Mouse (Mus musculus): ENCODE data around the gene Tmem145. TPM values are rescaled to one million over a fixed set of nuclear protein-coding genes. Genes with fewer than 3 reads are reported as not detected.

Gene Tmem145
- polyA plus RNA-seq, 1 experiment = 0.35 TPM

DNA sequence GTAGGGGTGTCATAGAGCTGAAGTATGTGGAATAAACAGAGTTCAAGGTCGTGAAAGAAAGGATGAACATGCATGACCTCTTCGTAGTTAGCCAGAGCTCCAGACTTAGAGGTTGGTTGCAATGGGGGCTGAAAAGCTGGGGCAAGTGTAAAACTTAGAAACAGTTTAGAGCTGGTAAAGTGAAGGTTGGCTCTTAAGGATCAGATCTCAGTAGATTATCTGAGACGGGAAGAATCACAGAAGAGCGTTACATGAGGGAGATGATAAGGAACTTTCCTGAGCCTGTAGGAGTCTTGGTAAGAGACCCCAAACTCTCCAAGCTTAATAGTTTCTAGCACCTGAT, 27.9 kb upstream of the Tmem145 start:
- H3K36me3 ChIP-seq (ENCODE audit: control insufficient read depth, insufficient read depth, low read length) = peaks cover under 1% of the 10 kb centered on the region; the same call in 1 of the 2 replicates
- H3K27ac ChIP-seq (ENCODE audit: insufficient read depth, low read depth, low read length) = peak overlapping the region; percentile 4; the same call in 1 of the 2 replicates
- no peak overlapping the region for H3K4me3 ChIP-seq (ENCODE audit: low read depth, low read length)
- no peak for TF ChIP-seq CTCF (IDR thresholded peaks at IDR 0.05; ENCODE audit: extremely low read depth, insufficient read length, insufficient replicate concordance, low read depth, low read length)
- TF ChIP-seq POLR2A (IDR thresholded peaks at IDR 0.05; ENCODE audit: low read depth, low read length) = no peak
- H3K27me3 ChIP-seq (ENCODE audit: control insufficient read depth, insufficient read depth, low read length) = no peaks in the 10 kb centered on the region
- WGBS = 1% methylated on average over 4 of the region's 4 CpGs
- peaks cover 44% of the 10 kb centered on the region for H3K4me1 ChIP-seq (ENCODE audit: control insufficient read depth, insufficient read depth, insufficient read length, low read length)

DNA sequence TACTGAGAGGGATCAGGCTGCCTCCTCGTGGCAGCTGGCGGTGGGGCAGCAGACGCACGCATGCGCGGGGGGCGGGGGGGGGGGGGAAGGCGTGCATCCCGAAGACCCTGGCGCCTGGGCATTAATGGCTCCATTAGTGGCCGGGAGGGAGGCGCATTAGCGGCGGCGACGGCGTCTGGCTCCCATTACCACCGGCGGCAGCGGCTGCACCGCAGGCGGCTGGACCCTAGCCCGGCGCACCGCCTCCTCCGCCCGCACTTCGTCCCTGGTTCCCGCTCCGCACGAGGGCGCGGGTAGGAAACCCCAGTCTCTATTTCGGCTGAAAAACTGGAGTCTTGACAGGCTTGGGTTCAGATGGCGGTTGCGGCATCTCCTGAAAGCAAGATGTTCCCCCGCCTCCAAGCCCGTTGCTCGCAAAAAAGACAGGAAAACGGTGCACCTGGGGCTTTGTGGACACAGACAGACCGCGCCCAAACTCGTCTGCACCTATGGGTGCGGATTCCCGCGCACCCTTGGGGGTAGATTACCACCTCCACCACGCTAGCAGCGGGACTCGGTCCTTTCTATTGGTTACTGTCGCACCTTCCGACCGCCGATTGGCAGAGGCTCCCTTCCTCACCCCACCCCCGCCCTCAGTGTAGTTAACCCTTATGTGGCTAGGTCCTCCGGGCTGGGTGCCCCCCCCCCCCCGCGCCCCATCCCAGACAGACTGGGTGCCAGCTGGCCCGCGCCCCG, 27.4 kb upstream of the Tmem145 start:
- Histone ChIP-seq H3K4me1 (ENCODE audit: control insufficient read depth, insufficient read depth, insufficient read length, low read length) (peaks cover 45% of the 10 kb centered on the region), H3K4me3 (ENCODE audit: low read depth, low read length) (peak overlapping the region; percentile 81), H3K36me3 (ENCODE audit: control insufficient read depth, insufficient read depth, low read length) (no peaks in the 10 kb centered on the region), H3K27ac (ENCODE audit: insufficient read depth, low read depth, low read length) (peak overlapping the region; percentile 85), H3K27me3 (ENCODE audit: control insufficient read depth, insufficient read depth, low read length) (no peaks in the 10 kb centered on the region)
- TF ChIP-seq CTCF (IDR thresholded peaks at IDR 0.05; ENCODE audit: extremely low read depth, insufficient read length, insufficient replicate concordance, low read depth, low read length) = peak; percentile 34; the same call in 1 of the 2 replicates
- TF ChIP-seq POLR2A (IDR thresholded peaks at IDR 0.05; ENCODE audit: low read depth, low read length) = no peak
- under 1% methylated on average over 58 of the region's 60 CpGs for WGBS

DNA sequence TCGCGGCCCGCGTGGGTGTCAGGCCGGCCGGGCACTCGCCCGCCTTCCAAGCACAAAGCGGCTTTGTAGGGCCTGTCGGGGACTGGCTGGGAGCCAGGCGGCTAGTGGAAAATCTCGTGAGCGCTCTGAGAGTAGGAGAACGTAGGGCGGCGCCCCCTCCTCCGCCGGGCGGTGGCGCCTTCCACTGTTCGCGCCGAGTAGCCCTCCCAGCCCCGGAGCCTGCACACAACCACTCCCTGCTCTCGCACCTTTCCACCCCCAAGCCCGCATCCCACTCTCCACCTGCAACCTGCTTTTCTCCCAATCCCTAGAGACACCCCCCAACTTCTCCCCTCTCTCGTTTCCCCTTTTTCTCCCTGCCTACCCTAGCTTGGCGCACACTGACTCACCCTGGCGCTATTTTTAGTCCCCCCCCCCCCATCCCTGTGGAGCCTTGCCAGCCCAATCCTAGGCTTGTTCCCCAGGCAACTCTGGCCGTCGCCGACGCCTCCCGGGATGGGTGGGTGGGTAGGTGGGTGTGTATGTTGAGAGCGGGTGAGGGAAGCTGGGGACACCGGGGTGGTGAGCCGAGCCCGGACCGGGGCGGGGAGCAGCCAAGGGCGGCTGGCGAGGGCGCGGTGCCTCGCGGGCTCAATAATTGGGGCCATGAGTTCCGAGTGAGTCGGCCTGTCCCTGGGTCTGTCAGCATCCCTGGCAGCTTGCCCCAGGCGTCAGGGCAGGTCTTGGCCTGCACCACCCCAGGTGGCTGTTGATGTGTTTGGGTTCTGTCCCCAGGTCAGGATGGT, 26.6 kb upstream of the Tmem145 start:
- no peaks in the 10 kb centered on the region for H3K27me3 ChIP-seq (ENCODE audit: control insufficient read depth, insufficient read depth, low read length)
- H3K27ac ChIP-seq (ENCODE audit: insufficient read depth, low read depth, low read length) = peak overlapping the region; percentile 80
- no peak for TF ChIP-seq POLR2A (IDR thresholded peaks at IDR 0.05; ENCODE audit: low read depth, low read length)
- no peak for TF ChIP-seq CTCF (IDR thresholded peaks at IDR 0.05; ENCODE audit: extremely low read depth, insufficient read length, insufficient replicate concordance, low read depth, low read length)
- WGBS = under 1% methylated on average over 48 of the region's 49 CpGs
- peaks cover 48% of the 10 kb centered on the region for H3K4me1 ChIP-seq (ENCODE audit: control insufficient read depth, insufficient read depth, insufficient read length, low read length)
- peak overlapping the region; percentile 81 for H3K4me3 ChIP-seq (ENCODE audit: low read depth, low read length)
- no peaks in the 10 kb centered on the region for H3K36me3 ChIP-seq (ENCODE audit: control insufficient read depth, insufficient read depth, low read length)

DNA sequence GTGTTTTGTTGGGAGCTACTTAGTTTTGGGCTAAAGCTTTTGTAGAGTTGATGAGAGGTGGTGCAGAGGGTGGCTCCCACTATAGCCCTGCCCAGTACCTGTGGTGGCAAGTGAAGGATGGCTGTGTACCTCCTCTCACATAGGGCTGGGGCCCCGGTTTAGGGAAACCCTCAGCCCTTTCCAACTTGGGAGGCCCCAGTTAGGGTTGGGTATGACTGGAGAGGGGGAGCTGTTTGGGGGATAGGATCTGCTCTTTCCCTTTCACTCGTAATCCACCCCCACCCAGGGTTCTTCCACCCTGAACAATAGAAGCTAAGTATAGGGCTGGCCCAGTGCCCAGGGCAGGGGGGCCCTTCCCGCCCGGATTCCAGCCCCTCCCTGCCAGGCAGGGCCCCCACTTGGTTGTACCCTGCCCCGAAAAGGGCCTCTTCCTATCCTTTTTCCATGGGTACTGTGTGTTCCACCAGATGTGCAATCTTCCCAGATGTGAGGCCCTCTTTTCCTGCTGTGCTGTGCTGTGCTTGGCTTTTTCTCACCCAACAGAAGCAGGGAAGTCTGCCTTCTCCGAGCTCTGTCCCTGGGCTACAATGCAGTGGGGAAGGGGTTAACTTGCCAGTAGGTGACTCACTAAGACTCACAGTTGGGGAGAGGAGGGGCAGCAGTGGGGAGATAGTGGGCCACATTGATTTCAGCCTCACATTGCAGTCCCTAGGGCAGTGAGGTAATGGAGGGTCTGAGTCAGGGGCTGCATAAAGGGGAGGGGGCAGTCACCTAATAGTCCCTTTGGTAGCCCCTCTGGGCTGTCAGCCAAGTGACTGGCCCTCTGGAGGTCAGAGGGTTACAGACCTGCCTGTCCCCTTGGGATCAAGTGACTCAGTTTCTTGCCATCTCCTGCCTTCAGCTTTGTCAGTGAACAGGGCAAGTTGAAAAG, 25.8 kb upstream of the Tmem145 start:
- peak overlapping the region; percentile 80; the same call in 1 of the 2 replicates for H3K27ac ChIP-seq (ENCODE audit: insufficient read depth, low read depth, low read length)
- TF ChIP-seq CTCF (IDR thresholded peaks at IDR 0.05; ENCODE audit: extremely low read depth, insufficient read length, insufficient replicate concordance, low read depth, low read length) = no peak
- no peak for TF ChIP-seq POLR2A (IDR thresholded peaks at IDR 0.05; ENCODE audit: low read depth, low read length)
- H3K4me3 ChIP-seq (ENCODE audit: low read depth, low read length) = peak overlapping the region; percentile 81
- H3K4me1 ChIP-seq (ENCODE audit: control insufficient read depth, insufficient read depth, insufficient read length, low read length) = peaks cover 45% of the 10 kb centered on the region
- WGBS = 10% methylated on average over 6 of the region's 6 CpGs
- H3K36me3 ChIP-seq (ENCODE audit: control insufficient read depth, insufficient read depth, low read length) = peaks cover 3% of the 10 kb centered on the region; the same call in 1 of the 2 replicates
- H3K27me3 ChIP-seq (ENCODE audit: control insufficient read depth, insufficient read depth, low read length) = no peaks in the 10 kb centered on the region

DNA sequence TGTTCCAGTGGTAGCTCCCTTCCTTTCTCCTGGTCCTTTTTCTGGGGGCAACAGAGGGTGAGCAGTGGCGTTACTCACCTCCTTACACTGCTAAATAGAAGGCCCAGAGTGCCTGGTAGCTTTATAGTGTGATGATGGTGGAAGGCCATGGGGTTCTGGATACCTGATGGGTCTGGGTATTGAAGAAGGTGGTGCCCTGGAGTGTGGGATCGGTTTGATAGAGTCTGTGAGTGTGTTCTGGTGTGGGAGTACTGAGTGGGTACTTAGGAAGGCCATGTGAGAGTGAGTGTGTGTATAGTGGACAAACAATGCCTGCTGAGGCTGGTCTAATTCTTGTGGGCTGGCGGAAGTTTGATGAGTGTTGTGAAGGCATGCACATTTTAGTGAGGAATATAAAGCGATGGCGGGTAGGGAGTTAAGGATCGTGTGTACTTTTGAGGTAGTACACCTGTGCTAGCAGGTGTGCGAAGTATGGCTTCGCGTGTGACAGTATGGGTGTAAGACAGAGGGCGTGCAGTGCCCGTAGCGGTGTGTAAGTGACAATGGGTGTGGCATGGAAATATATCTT, 24.7 kb upstream of the Tmem145 start:
- no peak for TF ChIP-seq POLR2A (IDR thresholded peaks at IDR 0.05; ENCODE audit: low read depth, low read length)
- no peak for TF ChIP-seq CTCF (IDR thresholded peaks at IDR 0.05; ENCODE audit: extremely low read depth, insufficient read length, insufficient replicate concordance, low read depth, low read length)
- H3K4me3 ChIP-seq (ENCODE audit: low read depth, low read length) = peak overlapping the region; percentile 62
- H3K27ac ChIP-seq (ENCODE audit: insufficient read depth, low read depth, low read length) = peak overlapping the region; percentile 66
- WGBS = 14% methylated on average over 12 of the region's 12 CpGs
- peaks cover 36% of the 10 kb centered on the region for H3K4me1 ChIP-seq (ENCODE audit: control insufficient read depth, insufficient read depth, insufficient read length, low read length)
- H3K36me3 ChIP-seq (ENCODE audit: control insufficient read depth, insufficient read depth, low read length) = peaks cover 12% of the 10 kb centered on the region
- H3K27me3 ChIP-seq (ENCODE audit: control insufficient read depth, insufficient read depth, low read length) = no peaks in the 10 kb centered on the region

DNA sequence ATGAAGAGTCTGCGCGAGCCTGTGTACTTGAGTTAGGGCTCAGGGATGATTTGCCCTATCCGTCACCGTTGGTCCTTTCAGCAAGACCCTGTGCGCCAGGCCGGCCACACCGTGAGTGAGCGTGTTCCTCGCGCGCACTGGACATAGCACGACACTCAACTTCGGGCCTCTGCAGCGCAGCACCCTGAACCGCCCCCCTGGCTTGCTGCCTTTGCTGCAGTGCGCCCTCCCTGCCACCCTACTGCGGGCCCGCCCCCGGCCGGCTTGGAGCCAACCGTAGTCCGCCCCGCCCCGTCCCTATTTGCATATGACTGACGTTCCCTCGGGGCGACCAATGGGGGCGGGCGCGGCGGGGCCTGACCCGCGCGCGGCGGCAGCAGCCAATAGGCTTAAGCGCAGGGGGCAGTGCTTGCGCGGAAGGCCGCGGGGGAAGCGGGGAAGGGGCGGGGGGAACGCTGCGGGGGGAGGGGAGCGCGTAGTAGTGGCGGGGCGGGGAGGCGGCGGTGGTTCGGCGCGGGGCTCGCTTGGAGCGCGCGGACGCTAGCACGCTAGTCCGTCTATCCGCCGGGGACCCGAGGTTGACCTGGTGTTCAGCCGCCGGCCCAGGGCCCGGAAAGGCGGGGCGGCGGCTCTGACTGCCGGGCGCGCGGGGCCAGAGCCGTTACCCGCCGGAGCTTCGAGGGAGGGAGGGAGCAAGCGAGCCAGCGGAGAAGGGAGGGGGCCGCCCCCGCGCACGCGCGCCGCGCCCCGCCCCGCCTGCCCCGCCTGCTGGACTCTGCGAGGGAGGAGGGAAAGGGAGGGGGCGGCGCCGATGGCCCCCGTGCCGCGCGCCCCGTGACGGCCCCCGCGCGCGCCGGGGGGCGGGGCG, 23.9 kb upstream of the Tmem145 start:
- Histone ChIP-seq H3K27ac (ENCODE audit: insufficient read depth, low read depth, low read length) (peak overlapping the region; percentile 82), H3K36me3 (ENCODE audit: control insufficient read depth, insufficient read depth, low read length) (peaks cover 19% of the 10 kb centered on the region), H3K4me1 (ENCODE audit: control insufficient read depth, insufficient read depth, insufficient read length, low read length) (peaks cover 35% of the 10 kb centered on the region), H3K27me3 (ENCODE audit: control insufficient read depth, insufficient read depth, low read length) (no peaks in the 10 kb centered on the region), H3K4me3 (ENCODE audit: low read depth, low read length) (peak overlapping the region; percentile 83)
- TF ChIP-seq CTCF (IDR thresholded peaks at IDR 0.05; ENCODE audit: extremely low read depth, insufficient read length, insufficient replicate concordance, low read depth, low read length) (no peak), POLR2A (IDR thresholded peaks at IDR 0.05; ENCODE audit: low read depth, low read length) (peak; percentile 29)
- 2% methylated on average over 89 of the region's 108 CpGs for WGBS
